Mouse (Mus musculus) liver, adult 2 months (tissue): ENCODE results near the gene Hgfac.

Source experiments
- CTCF ChIP-seq: fragments of 200-500 bp; IDR thresholded peaks from 2 replicates; pipeline ENCODE4 v1.5.1; 2011; ENCODE audit warnings: low read depth, low read length, control low read depth
- POLR2A ChIP-seq: fragments of 200-500 bp; IDR thresholded peaks from 2 replicates; pipeline ENCODE4 v1.6.1; 2011; ENCODE audit warnings: low read length, control low read depth; ENCODE audit not compliant: insufficient read depth; ENCODE audit errors: extremely low read depth

- TF ChIP-seq CTCF: no peak
- no peak for TF ChIP-seq POLR2A
These were observed 48.3 kb downstream of the Hgfac start for GRCm38 (mm10) chr5:35089614-35089963.
